Mouse (Mus musculus): ENCODE data around the gene Wdr35. TPM values are rescaled to one million over a fixed set of nuclear protein-coding genes. Genes with fewer than 3 reads are reported as not detected.

Gene Wdr35
- polyA plus RNA-seq, 1 experiment from 2014 or later = 21.9 TPM

DNA sequence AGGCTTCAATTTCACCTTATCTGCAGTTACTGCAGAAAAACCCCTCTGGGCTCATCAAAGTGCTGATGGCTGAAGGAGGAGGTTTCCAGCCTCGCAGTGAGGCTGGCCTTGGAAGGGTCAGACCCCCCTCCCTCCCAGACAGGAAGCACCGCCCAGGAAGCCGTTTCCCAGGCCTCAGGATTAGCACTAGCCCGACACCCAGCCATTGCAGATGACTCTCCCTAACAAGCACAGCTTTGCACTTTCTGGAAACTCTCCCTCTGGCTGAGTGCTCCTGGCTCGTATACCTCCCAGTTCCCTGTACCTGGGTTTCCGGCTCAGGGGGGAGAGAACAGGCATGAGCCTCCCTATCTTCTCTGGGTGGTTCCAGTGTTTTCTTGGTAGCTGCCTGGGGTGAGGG is 77.1 kb downstream of the Wdr35 start:
- Histone ChIP-seq H3K9ac (ENCODE audit: low read depth, low read length) (no peak overlapping the region), H3K4me1 (ENCODE audit: control insufficient read depth, insufficient read depth, low read length) (no peaks in the 10 kb centered on the region), H3K27me3 (ENCODE audit: control insufficient read depth, insufficient read depth, low read length) (0 out of 2 replicates have a peak, but pooled peaks cover 3% of the 10 kb centered on the region), H3K4me3 (ENCODE audit: low read length) (no peak overlapping the region), H3K27ac (ENCODE audit: low read depth, low read length) (no peak overlapping the region), H3K36me3 (ENCODE audit: control insufficient read depth, insufficient read depth, low read length) (no peaks in the 10 kb centered on the region), H3K9me3 (ENCODE audit: control insufficient read depth, low read length) (no peaks in the 10 kb centered on the region), H3K4me2 (replicated peaks; ENCODE audit: low read depth, low read length) (no peak overlapping the region)
- 23% methylated on average over 6 of the region's 6 CpGs for WGBS
- no peak for ATAC-seq (ENCODE audit: low FRiP score, low TSS enrichment)

DNA sequence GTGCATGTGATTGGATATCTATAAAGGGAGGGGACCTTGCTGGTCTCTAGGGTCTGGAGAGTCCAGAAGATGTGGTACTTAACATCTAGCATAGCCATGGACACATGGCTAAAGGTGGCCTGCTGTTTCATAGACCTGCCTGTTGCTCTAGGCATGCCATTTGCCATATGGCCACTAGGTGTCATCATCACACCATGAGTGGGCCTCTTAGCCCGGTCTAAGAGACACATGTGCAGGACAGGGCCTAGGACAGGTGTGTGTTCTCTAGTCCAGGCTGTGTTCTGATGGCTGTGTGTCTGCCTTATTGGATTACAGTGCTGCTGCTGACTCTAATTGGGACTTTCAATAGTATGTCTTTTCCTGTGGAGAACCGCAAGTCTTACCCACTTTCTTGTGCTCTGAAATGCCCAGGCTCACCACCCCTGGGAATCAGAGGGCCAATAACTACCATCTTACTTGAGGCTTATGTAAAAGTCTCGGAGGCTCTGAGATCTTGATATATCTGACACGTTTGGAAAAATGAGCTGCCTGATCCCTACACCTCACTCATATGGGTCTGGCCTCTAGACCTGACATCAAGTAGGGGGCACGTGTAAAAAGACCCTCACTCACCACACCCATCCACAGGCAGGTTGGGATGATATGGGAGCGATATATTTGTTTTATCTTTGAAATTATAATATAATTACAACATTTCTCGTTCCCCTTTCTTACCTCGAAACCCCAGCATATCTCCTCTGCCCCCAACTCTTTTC is 78.6 kb downstream of the Wdr35 start:
- no peaks in the 10 kb centered on the region for H3K36me3 ChIP-seq (ENCODE audit: control insufficient read depth, insufficient read depth, low read length)
- 0 out of 2 replicates have a peak, but pooled peaks cover 3% of the 10 kb centered on the region for H3K27me3 ChIP-seq (ENCODE audit: control insufficient read depth, insufficient read depth, low read length)
- H3K27ac ChIP-seq (ENCODE audit: low read depth, low read length) = no peak overlapping the region
- H3K4me2 ChIP-seq (replicated peaks; ENCODE audit: low read depth, low read length) = no peak overlapping the region
- H3K4me1 ChIP-seq (ENCODE audit: control insufficient read depth, insufficient read depth, low read length) = no peaks in the 10 kb centered on the region
- peak; percentile 89 for ATAC-seq (ENCODE audit: low FRiP score, low TSS enrichment)
- H3K4me3 ChIP-seq (ENCODE audit: low read length) = no peak overlapping the region
- WGBS = 56% methylated on average over 8 of the region's 8 CpGs
- no peaks in the 10 kb centered on the region for H3K9me3 ChIP-seq (ENCODE audit: control insufficient read depth, low read length)
- no peak overlapping the region for H3K9ac ChIP-seq (ENCODE audit: low read depth, low read length)

DNA sequence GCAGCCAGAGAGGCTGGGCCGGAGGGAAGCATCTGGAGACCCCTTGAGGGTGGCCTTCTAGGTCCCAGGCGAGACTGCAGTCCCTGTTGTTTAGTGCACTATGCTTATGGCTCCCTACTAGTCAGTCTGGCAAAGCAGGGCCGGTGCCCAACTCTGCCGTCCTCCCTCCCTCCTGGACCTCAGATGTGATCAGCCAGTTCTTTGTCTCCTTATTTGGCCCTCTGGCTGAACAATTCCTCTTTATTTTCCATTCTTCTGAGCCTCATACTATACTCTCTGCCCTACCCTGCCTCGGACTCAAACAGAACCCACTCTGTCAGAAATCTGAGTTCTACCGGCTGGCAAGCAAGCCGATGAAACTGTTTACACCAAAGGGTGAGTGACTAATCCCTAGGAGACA is 79.7 kb downstream of the Wdr35 start:
- H3K27ac ChIP-seq (ENCODE audit: low read depth, low read length) = no peak overlapping the region
- no peak overlapping the region for H3K4me3 ChIP-seq (ENCODE audit: low read length)
- 76% methylated on average over 7 of the region's 7 CpGs for WGBS
- no peaks in the 10 kb centered on the region for H3K36me3 ChIP-seq (ENCODE audit: control insufficient read depth, insufficient read depth, low read length)
- peak; percentile 32; the same call in 1 of the 2 replicates for ATAC-seq (ENCODE audit: low FRiP score, low TSS enrichment)
- no peak overlapping the region for H3K9ac ChIP-seq (ENCODE audit: low read depth, low read length)
- no peaks in the 10 kb centered on the region for H3K9me3 ChIP-seq (ENCODE audit: control insufficient read depth, low read length)
- H3K4me2 ChIP-seq (replicated peaks; ENCODE audit: low read depth, low read length) = no peak overlapping the region
- H3K27me3 ChIP-seq (ENCODE audit: control insufficient read depth, insufficient read depth, low read length) = 0 out of 2 replicates have a peak, but pooled peaks cover 3% of the 10 kb centered on the region
- H3K4me1 ChIP-seq (ENCODE audit: control insufficient read depth, insufficient read depth, low read length) = no peaks in the 10 kb centered on the region

DNA sequence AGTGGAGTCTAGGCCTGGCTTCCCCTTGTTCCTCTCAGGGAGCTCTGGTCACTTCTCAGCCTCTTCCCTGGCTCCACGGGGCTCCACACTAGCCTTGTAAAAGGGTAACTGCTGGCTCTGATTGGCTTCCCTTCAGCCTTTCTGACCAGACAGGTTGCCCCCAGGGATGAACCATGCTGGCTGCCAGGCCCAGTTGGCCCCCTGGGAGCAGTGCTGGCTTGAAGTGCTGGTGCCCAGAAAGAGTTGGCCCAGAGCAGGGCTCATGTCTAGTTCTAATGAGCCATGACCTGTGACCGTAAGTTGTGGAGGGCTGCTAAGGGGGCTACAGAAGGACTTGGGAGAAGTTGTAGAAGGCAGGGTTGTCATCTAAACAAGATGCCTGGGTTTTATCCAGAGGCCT is 80.3 kb downstream of the Wdr35 start:
- Histone ChIP-seq H3K4me1 (ENCODE audit: control insufficient read depth, insufficient read depth, low read length) (no peaks in the 10 kb centered on the region), H3K4me3 (ENCODE audit: low read length) (no peak overlapping the region), H3K27me3 (ENCODE audit: control insufficient read depth, insufficient read depth, low read length) (0 out of 2 replicates have a peak, but pooled peaks cover 3% of the 10 kb centered on the region), H3K4me2 (replicated peaks; ENCODE audit: low read depth, low read length) (no peak overlapping the region), H3K36me3 (ENCODE audit: control insufficient read depth, insufficient read depth, low read length) (no peaks in the 10 kb centered on the region), H3K27ac (ENCODE audit: low read depth, low read length) (no peak overlapping the region), H3K9ac (ENCODE audit: low read depth, low read length) (no peak overlapping the region), H3K9me3 (ENCODE audit: control insufficient read depth, low read length) (no peaks in the 10 kb centered on the region)
- WGBS = 59% methylated on average over 2 of the region's 2 CpGs
- ATAC-seq (ENCODE audit: low FRiP score, low TSS enrichment) = no peak

DNA sequence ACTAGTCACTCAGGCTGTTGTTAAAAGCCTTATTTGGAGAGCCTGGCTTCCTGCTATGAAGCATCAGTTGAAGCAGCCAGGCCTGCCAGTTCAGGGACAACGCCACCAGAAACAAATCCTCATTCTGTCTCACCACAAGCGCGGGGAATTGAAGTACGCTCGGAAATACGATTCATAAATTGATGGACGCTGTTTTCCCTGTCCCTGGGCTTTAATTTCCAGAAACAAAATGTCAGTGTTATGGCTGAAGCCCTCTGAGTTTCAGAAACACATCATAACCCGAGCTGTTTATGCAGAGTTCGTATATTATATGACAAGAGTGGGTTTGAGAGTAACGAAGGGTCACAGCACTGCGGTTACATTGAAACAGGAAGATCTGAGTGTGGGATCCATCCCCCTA is 81.6 kb downstream of the Wdr35 start:
- no peak overlapping the region for H3K4me2 ChIP-seq (replicated peaks; ENCODE audit: low read depth, low read length)
- no peak for ATAC-seq (ENCODE audit: low FRiP score, low TSS enrichment)
- no peaks in the 10 kb centered on the region for H3K9me3 ChIP-seq (ENCODE audit: control insufficient read depth, low read length)
- no peak overlapping the region for H3K9ac ChIP-seq (ENCODE audit: low read depth, low read length)
- no peaks in the 10 kb centered on the region for H3K4me1 ChIP-seq (ENCODE audit: control insufficient read depth, insufficient read depth, low read length)
- H3K36me3 ChIP-seq (ENCODE audit: control insufficient read depth, insufficient read depth, low read length) = no peaks in the 10 kb centered on the region
- no peak overlapping the region for H3K27ac ChIP-seq (ENCODE audit: low read depth, low read length)
- whole genome bisulfite sequencing = 35% methylated on average over 11 of the region's 11 CpGs
- H3K27me3 ChIP-seq (ENCODE audit: control insufficient read depth, insufficient read depth, low read length) = 0 out of 2 replicates have a peak, but pooled peaks cover 3% of the 10 kb centered on the region
- no peak overlapping the region for H3K4me3 ChIP-seq (ENCODE audit: low read length)

DNA sequence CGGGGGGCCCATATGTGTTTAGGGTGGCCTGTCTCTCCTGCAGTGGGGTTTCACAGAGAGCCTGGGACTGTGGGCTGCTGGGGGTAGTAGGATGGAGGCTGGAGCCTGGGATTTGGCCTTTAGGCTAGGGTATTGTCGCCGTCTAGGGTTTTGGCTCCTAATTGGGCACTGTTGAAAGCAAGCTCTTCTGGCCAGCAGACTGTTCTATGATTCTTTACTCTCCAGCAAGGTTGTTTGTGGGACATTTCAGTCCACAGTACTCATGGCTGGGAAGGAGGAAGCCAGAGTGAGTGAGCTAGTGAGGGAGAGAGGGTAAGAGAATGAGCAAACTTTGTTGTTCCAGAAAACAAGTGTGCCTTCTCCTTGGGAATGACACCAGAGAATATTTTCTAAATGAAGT is 85.8 kb downstream of the Wdr35 start:
- no peak overlapping the region for H3K27ac ChIP-seq (ENCODE audit: low read depth, low read length)
- H3K27me3 ChIP-seq (ENCODE audit: control insufficient read depth, insufficient read depth, low read length) = 0 out of 2 replicates have a peak, but pooled peaks cover 3% of the 10 kb centered on the region
- no peaks in the 10 kb centered on the region for H3K9me3 ChIP-seq (ENCODE audit: control insufficient read depth, low read length)
- no peak for ATAC-seq (ENCODE audit: low FRiP score, low TSS enrichment)
- 79% methylated on average over 3 of the region's 3 CpGs for WGBS
- H3K4me2 ChIP-seq (replicated peaks; ENCODE audit: low read depth, low read length) = no peak overlapping the region
- H3K4me3 ChIP-seq (ENCODE audit: low read length) = no peak overlapping the region
- H3K36me3 ChIP-seq (ENCODE audit: control insufficient read depth, insufficient read depth, low read length) = no peaks in the 10 kb centered on the region
- H3K4me1 ChIP-seq (ENCODE audit: control insufficient read depth, insufficient read depth, low read length) = no peaks in the 10 kb centered on the region
- H3K9ac ChIP-seq (ENCODE audit: low read depth, low read length) = no peak overlapping the region

DNA sequence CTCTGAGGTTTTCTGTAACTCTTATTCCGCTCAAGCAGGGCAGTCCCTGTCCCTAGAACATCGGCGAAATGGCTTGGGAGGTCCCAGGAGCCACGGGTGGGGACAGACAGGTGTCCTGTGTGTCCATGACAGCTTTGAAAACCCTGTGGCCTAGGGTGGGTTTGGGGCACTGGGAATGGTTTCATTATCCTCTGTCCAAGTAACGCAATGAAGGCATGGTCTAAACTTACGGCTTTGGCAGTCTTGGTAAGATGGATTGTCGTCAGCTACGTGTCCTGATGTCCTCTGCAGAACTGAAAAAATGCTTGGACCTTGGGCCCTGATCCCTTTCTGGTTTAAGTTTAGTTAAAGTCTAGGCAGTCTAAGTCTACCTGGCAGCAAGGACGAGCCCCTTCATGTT is 86.3 kb downstream of the Wdr35 start:
- no peaks in the 10 kb centered on the region for H3K9me3 ChIP-seq (ENCODE audit: control insufficient read depth, low read length)
- H3K4me2 ChIP-seq (replicated peaks; ENCODE audit: low read depth, low read length) = no peak overlapping the region
- H3K9ac ChIP-seq (ENCODE audit: low read depth, low read length) = no peak overlapping the region
- no peak overlapping the region for H3K27ac ChIP-seq (ENCODE audit: low read depth, low read length)
- no peaks in the 10 kb centered on the region for H3K36me3 ChIP-seq (ENCODE audit: control insufficient read depth, insufficient read depth, low read length)
- WGBS = 77% methylated on average over 9 of the region's 9 CpGs
- H3K4me1 ChIP-seq (ENCODE audit: control insufficient read depth, insufficient read depth, low read length) = no peaks in the 10 kb centered on the region
- 0 out of 2 replicates have a peak, but pooled peaks cover 3% of the 10 kb centered on the region for H3K27me3 ChIP-seq (ENCODE audit: control insufficient read depth, insufficient read depth, low read length)
- no peak for ATAC-seq (ENCODE audit: low FRiP score, low TSS enrichment)
- no peak overlapping the region for H3K4me3 ChIP-seq (ENCODE audit: low read length)

DNA sequence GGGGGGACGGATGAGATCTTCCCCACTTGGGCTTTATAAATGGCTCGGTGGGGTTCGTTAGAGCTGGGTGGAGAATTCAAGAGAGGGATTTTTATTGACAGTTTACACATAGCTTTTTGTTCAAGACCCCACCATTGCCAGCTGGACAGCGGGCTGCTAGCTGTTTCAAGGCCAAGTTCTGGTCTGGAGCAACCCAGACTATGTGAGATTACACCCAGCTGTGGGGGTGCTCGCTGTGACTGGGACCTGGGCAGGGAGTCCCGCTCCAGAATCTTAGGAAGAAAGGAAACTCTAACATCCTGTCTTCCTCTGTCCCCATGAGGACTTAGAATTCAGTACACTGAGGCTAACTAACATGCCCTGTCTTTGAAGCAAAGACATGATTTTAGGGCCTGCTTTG is 89.9 kb downstream of the Wdr35 start:
- Histone ChIP-seq H3K27ac (ENCODE audit: low read depth, low read length) (no peak overlapping the region), H3K4me2 (replicated peaks; ENCODE audit: low read depth, low read length) (no peak overlapping the region), H3K9me3 (ENCODE audit: control insufficient read depth, low read length) (no peaks in the 10 kb centered on the region), H3K36me3 (ENCODE audit: control insufficient read depth, insufficient read depth, low read length) (no peaks in the 10 kb centered on the region), H3K9ac (ENCODE audit: low read depth, low read length) (no peak overlapping the region), H3K4me3 (ENCODE audit: low read length) (no peak overlapping the region), H3K4me1 (ENCODE audit: control insufficient read depth, insufficient read depth, low read length) (no peaks in the 10 kb centered on the region), H3K27me3 (ENCODE audit: control insufficient read depth, insufficient read depth, low read length) (no peaks in the 10 kb centered on the region)
- ATAC-seq (ENCODE audit: low FRiP score, low TSS enrichment) = no peak
- WGBS = 80% methylated on average over 6 of the region's 6 CpGs

DNA sequence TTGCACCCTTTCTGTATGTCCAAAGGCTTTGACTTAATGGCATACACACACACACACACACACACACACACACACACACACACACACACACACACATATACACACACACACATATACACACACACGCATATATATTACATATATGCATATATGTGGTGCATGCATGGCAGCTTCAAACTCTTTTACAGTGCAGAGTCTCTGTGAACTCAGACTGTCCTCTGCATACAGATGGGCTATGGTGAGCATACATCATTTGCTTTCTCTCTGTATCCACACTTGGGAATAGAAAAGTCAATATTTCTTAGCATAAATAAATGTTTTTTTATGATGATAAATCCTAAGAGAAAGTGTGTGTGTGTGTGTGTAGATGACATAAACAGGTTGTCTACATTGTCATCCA is 97.4 kb downstream of the Wdr35 start:
- Histone ChIP-seq H3K9me3 (ENCODE audit: control insufficient read depth, low read length) (no peaks in the 10 kb centered on the region), H3K4me3 (ENCODE audit: low read length) (no peak overlapping the region), H3K27ac (ENCODE audit: low read depth, low read length) (no peak overlapping the region), H3K4me1 (ENCODE audit: control insufficient read depth, insufficient read depth, low read length) (no peaks in the 10 kb centered on the region), H3K27me3 (ENCODE audit: control insufficient read depth, insufficient read depth, low read length) (no peaks in the 10 kb centered on the region), H3K4me2 (replicated peaks; ENCODE audit: low read depth, low read length) (no peak overlapping the region), H3K36me3 (ENCODE audit: control insufficient read depth, insufficient read depth, low read length) (no peaks in the 10 kb centered on the region), H3K9ac (ENCODE audit: low read depth, low read length) (no peak overlapping the region)
- WGBS = 96% methylated on average over 1 of the region's 1 CpGs
- ATAC-seq (ENCODE audit: low FRiP score, low TSS enrichment) = no peak

Data from kidney, embryonic 14.5 days (tissue).